Mouse (Mus musculus) midbrain, embryonic 13.5 days (tissue): ENCODE results near the gene Mfsd6. TPM values are rescaled to one million over a fixed set of nuclear protein-coding genes. Genes with fewer than 3 reads are reported as not detected.

Source experiments
- ATAC-seq: fragments of 200-750 bp; cut with Nextera tagmentation; 2 replicates; pipeline ENCODE4 v1.8.0; 2017; ENCODE audit warnings: mild to moderate bottlenecking, moderate TSS enrichment, moderate library complexity
- H3K27ac ChIP-seq: fragments of 300-500 bp; sonication (generic); 2 replicates; pipeline ENCODE4 v1.5.1; 2015; ENCODE audit warnings: inconsistent platforms, mild to moderate bottlenecking, moderate library complexity
- H3K27me3 ChIP-seq: fragments of 300-500 bp; sonication (generic); 2 replicates; pipeline ENCODE4 v1.6.1; 2015; ENCODE audit warnings: mild to moderate bottlenecking, inconsistent platforms
- H3K36me3 ChIP-seq: fragments of 300-500 bp; sonication (generic); 2 replicates; pipeline ENCODE4 v1.6.1; 2015; ENCODE audit warnings: mild to moderate bottlenecking, inconsistent platforms
- H3K4me1 ChIP-seq: fragments of 300-500 bp; sonication (generic); replicated peaks from 2 replicates; pipeline ENCODE4 v1.6.1; 2015; ENCODE audit warnings: inconsistent platforms
- H3K4me2 ChIP-seq: fragments of 300-500 bp; sonication (generic); replicated peaks from 2 replicates; pipeline ENCODE4 v1.6.1; 2015; ENCODE audit warnings: moderate library complexity, mild to moderate bottlenecking, inconsistent platforms
- H3K4me3 ChIP-seq: fragments of 300-500 bp; sonication (generic); replicated peaks from 2 replicates; pipeline ENCODE4 v1.5.1; 2015; ENCODE audit warnings: mild to moderate bottlenecking, inconsistent platforms
- H3K9ac ChIP-seq: fragments of 300-500 bp; sonication (generic); replicated peaks from 2 replicates; pipeline ENCODE4 v1.6.1; 2015; ENCODE audit warnings: mild to moderate bottlenecking, inconsistent platforms
- H3K9me3 ChIP-seq: fragments of 300-500 bp; sonication (generic); 2 replicates; pipeline ENCODE4 v1.6.1; 2016; ENCODE audit warnings: mild to moderate bottlenecking, inconsistent platforms
- WGBS: fragments of 180-500 bp; shearing (Covaris S2); methylation state at CpG from one replicate; pipeline ENCODE4 v1.1.7; 2015; 5-methylcytosine and 5-hydroxymethylcytosine counted together
- polyA plus RNA-seq: library from polyadenylated mRNA; unstranded; fragments of >200 nt; fragmentation: Nextera tagmentation; extraction: Ambion mirVana; gene quantifications from 2 replicates; pipeline ENCODE4 v1.2.1, GENCODE M21; 2015

Mfsd6 gene
- polyA plus RNA-seq, result 7.0 and 8.1 TPM in 2 replicates

DNA sequence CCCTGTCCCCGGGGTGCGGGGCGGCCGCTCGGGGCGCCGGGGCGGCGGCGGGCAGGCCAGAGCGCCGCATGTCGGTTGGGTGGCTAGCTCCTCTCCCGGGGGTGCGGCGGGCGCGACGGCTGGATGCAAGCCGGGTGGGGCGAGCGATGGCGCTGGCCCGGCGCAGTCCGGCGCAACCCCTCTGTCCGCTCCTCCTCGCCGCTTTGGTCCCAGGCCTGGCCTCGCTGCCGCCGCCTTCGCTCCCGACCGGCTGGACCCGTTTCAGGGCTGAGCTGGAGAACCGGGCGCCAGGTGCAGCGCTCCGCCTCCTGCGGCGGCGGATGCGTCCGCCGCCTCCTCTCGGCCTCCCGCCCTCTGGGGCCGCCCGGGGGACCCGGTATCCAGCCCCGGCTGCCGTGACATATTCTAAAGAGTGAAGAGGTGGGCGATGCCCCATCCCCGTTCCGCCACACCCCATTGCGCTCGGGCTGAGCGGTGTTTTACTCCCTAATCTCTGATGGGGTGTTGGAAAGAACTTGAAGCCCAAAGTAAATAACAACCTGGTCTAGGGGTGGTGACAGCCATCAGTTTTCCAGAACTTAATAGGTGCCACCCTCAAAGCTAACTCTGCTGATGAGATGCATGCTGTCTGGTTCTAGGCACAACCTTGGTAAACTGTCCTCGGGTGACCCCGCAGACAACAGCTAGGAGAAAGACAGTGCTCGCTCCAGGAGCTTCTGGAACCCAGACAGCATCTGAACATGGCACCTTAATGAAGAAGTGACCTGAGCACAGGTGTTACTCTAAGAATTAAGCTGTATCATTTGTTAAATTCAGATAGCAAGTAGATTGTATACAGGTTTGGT is at the start of gene Mfsd6:
Gene Mfsd6, minus strand, starts transcription at position 407 of the 845 bp plus-strand sequence.
- Histone ChIP-seq H3K9me3 (no peaks in the 10 kb centered on the region), H3K27me3 (0 out of 2 replicates have a peak, but pooled peaks cover 3% of the 10 kb centered on the region), H3K27ac (peak within 1 kb of the TSS; percentile 92), H3K4me2 (peak within 1 kb of the TSS; percentile 81), H3K4me3 (peak within 1 kb of the TSS; percentile 87), H3K9ac (peak within 1 kb of the TSS; percentile 94), H3K4me1 (peaks cover 20% of the 10 kb centered on the region), H3K36me3 (no peaks in the 10 kb centered on the region)
- WGBS, result 2% methylated on average over 42 of the region's 63 CpGs
- ATAC-seq, result peak; percentile 71

GRCm38 (mm10) chr1:52765176-52766111 is 38.2 kb upstream of the Mfsd6 start:
- no peak overlapping the region for H3K27ac ChIP-seq
- no peaks in the 10 kb centered on the region for H3K4me1 ChIP-seq
- H3K4me2 ChIP-seq, result no peak overlapping the region
- no peak overlapping the region for H3K4me3 ChIP-seq
- no peaks in the 10 kb centered on the region for H3K27me3 ChIP-seq
- H3K9ac ChIP-seq, result no peak overlapping the region
- no peak for ATAC-seq
- 79% methylated on average over 7 of the region's 7 CpGs for WGBS
- H3K36me3 ChIP-seq, result no peaks in the 10 kb centered on the region
- no peaks in the 10 kb centered on the region for H3K9me3 ChIP-seq

- no peak overlapping the region for H3K4me3 ChIP-seq
- H3K4me2 ChIP-seq, result no peak overlapping the region
- H3K4me1 ChIP-seq, result no peaks in the 10 kb centered on the region
- WGBS, result 77% methylated on average over 4 of the region's 4 CpGs
- no peaks in the 10 kb centered on the region for H3K9me3 ChIP-seq
- H3K36me3 ChIP-seq, result no peaks in the 10 kb centered on the region
- H3K27ac ChIP-seq, result no peak overlapping the region
- no peak overlapping the region for H3K9ac ChIP-seq
- no peak for ATAC-seq
- H3K27me3 ChIP-seq, result no peaks in the 10 kb centered on the region
These were observed 36.9 kb upstream of the Mfsd6 start for GRCm38 (mm10) chr1:52763894-52764809.

DNA sequence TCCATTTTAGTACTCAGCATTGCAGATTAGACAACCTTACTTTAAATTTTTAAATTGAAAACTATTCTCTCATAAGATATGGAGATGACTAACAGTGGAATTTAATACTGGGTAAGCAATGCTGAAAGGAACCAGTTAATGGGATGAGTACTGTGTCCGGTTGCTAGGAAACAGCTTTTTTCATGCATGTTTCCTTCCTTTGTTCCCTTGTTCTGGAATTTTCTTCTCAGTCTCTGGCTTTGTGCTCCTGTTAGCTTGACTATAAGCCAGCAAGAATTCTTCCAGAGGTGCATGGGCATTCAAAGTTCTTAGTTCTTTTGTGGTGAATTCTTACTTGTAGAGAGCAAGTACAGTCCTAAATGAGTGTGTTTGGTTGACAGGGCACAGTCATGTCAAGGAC is 30.9 kb upstream of the Mfsd6 start:
- WGBS, result 61% methylated on average over 1 of the region's 1 CpGs
- H3K4me3 ChIP-seq, result no peak overlapping the region
- peak; percentile 60; the same call in 1 of the 2 replicates for ATAC-seq
- no peaks in the 10 kb centered on the region for H3K9me3 ChIP-seq
- H3K4me2 ChIP-seq, result no peak overlapping the region
- H3K36me3 ChIP-seq, result no peaks in the 10 kb centered on the region
- H3K27me3 ChIP-seq, result no peaks in the 10 kb centered on the region
- no peak overlapping the region for H3K9ac ChIP-seq
- H3K4me1 ChIP-seq, result 0 out of 2 replicates have a peak, but pooled peaks cover 6% of the 10 kb centered on the region
- no peak overlapping the region for H3K27ac ChIP-seq

DNA sequence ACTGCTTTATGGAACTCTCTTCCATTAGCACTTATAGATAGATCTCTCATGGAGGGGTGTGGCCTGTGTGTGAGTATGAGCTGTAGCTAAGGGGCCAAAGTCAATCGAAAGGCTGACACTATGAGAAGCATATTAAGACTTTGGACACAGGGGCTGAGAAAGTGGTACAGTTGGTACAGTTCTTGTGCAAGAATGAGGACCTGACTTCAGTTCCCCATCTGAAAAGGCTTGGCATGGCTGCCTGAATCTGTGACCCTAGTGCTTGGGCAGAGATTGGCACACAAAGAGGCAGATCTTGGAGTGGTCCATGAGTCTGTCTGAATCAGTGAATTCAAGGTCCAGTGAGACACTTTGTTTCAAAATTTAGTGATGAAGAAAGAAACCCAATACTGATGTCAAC is 27.1 kb upstream of the Mfsd6 start:
- WGBS, result 97% methylated on average over 1 of the region's 1 CpGs
- ATAC-seq, result no peak
- H3K27me3 ChIP-seq, result no peaks in the 10 kb centered on the region

DNA sequence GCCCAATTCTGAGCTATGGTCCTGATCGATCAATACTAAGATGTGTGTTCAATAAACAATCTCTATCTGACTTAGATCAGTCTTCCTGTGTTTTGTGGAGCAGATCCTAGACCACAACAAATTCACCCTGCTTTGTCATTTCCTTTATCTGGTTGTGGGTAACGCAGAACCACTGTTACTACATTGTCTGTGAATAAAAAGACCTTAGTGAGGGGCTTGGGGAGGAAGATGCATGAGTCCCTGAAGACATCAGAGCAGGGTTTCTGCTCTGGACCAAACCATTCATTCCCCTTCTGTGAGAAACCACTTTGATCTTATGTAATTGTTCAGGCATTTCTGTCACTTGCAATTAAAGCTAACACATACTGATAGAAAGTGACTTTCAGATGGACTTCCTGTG is 26.6 kb upstream of the Mfsd6 start:
- Histone ChIP-seq H3K4me1 (0 out of 2 replicates have a peak, but pooled peaks cover 6% of the 10 kb centered on the region), H3K27me3 (no peaks in the 10 kb centered on the region), H3K9me3 (no peaks in the 10 kb centered on the region), H3K4me2 (no peak overlapping the region), H3K27ac (no peak overlapping the region), H3K36me3 (no peaks in the 10 kb centered on the region), H3K4me3 (no peak overlapping the region), H3K9ac (no peak overlapping the region)
- 71% methylated on average over 2 of the region's 2 CpGs for WGBS
- no peak for ATAC-seq

More for the DNA sequence above, 27.1 kb upstream of the Mfsd6 start:
- Histone ChIP-seq H3K9ac (no peak overlapping the region), H3K36me3 (no peaks in the 10 kb centered on the region), H3K4me3 (no peak overlapping the region), H3K4me1 (0 out of 2 replicates have a peak, but pooled peaks cover 6% of the 10 kb centered on the region), H3K4me2 (no peak overlapping the region), H3K9me3 (no peaks in the 10 kb centered on the region), H3K27ac (no peak overlapping the region)

GRCm38 (mm10) chr1:52752706-52753105 is 25.4 kb upstream of the Mfsd6 start:
- H3K36me3 ChIP-seq, result no peaks in the 10 kb centered on the region
- no peak overlapping the region for H3K4me2 ChIP-seq
- no peak overlapping the region for H3K9ac ChIP-seq
- no peaks in the 10 kb centered on the region for H3K27me3 ChIP-seq
- H3K9me3 ChIP-seq, result no peaks in the 10 kb centered on the region
- H3K27ac ChIP-seq, result no peak overlapping the region
- no peak for ATAC-seq
- WGBS, result 73% methylated on average over 3 of the region's 3 CpGs
- H3K4me1 ChIP-seq, result no peaks in the 10 kb centered on the region
- no peak overlapping the region for H3K4me3 ChIP-seq

DNA sequence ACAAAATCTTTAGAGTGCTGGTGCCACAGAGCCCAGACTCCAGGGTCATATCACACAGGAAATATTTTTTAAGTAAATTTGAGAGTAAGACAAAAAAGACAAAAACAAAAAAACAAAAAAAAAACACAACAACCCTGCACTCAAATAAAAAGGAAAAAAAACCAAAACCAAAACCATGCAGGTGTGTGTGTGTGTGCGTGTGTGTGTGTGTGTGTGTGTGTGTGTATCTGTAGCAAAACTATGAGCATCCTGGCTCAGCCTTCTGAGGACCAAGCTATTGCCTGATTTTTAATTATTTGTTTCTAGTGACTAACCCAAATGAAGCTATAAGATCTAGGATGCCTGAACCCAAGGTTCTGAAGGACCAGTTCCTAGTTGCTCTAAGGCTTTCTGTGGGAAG is 24.4 kb upstream of the Mfsd6 start:
- Histone ChIP-seq H3K4me1 (no peaks in the 10 kb centered on the region), H3K4me3 (no peak overlapping the region), H3K4me2 (no peak overlapping the region), H3K9ac (no peak overlapping the region), H3K27ac (no peak overlapping the region), H3K9me3 (no peaks in the 10 kb centered on the region), H3K27me3 (no peaks in the 10 kb centered on the region), H3K36me3 (no peaks in the 10 kb centered on the region)
- no peak for ATAC-seq
- 95% methylated on average over 1 of the region's 1 CpGs for WGBS

- Histone ChIP-seq H3K4me3 (no peak overlapping the region), H3K27ac (no peak overlapping the region), H3K9ac (no peak overlapping the region), H3K4me2 (no peak overlapping the region), H3K9me3 (no peaks in the 10 kb centered on the region), H3K4me1 (no peaks in the 10 kb centered on the region), H3K27me3 (no peaks in the 10 kb centered on the region), H3K36me3 (no peaks in the 10 kb centered on the region)
- no peak for ATAC-seq
- WGBS, result 90% methylated on average over 1 of the region's 1 CpGs
These were observed 22.7 kb upstream of the Mfsd6 start for GRCm38 (mm10) chr1:52749978-52750377.

GRCm38 (mm10) chr1:52748260-52748659 is 21.0 kb upstream of the Mfsd6 start:
- 31% methylated on average over 3 of the region's 3 CpGs for WGBS

GRCm38 (mm10) chr1:52742567-52742966 is 15.3 kb upstream of the Mfsd6 start:
- no peaks in the 10 kb centered on the region for H3K27me3 ChIP-seq
- H3K4me1 ChIP-seq, result no peaks in the 10 kb centered on the region
- H3K4me3 ChIP-seq, result no peak overlapping the region
- no peak overlapping the region for H3K9ac ChIP-seq
- no peaks in the 10 kb centered on the region for H3K36me3 ChIP-seq
- ATAC-seq, result no peak
- 88% methylated on average over 5 of the region's 5 CpGs for WGBS
- no peak overlapping the region for H3K4me2 ChIP-seq
- no peaks in the 10 kb centered on the region for H3K9me3 ChIP-seq
- H3K27ac ChIP-seq, result no peak overlapping the region

More at GRCm38 (mm10) chr1:52748260-52748659, 21.0 kb upstream of the Mfsd6 start:
- Histone ChIP-seq H3K4me1 (no peaks in the 10 kb centered on the region), H3K27ac (no peak overlapping the region), H3K9me3 (no peaks in the 10 kb centered on the region), H3K4me3 (no peak overlapping the region), H3K4me2 (no peak overlapping the region), H3K9ac (no peak overlapping the region), H3K36me3 (no peaks in the 10 kb centered on the region), H3K27me3 (no peaks in the 10 kb centered on the region)
- no peak; the same call in 1 of the 2 replicates for ATAC-seq
